Mouse (Mus musculus): ENCODE results near the gene Scn8a.

- TF ChIP-seq CTCF (IDR thresholded peaks at IDR 0.05; ENCODE audit: control insufficient read depth, insufficient read depth, insufficient read length) (no peak), MYOD1 (IDR thresholded peaks at IDR 0.05; ENCODE audit: control insufficient read depth, insufficient read length, low read depth) (no peak)
Measured at GRCm38 (mm10) chr15:101068671-101069070, 199.0 kb downstream of the Scn8a start.
